Mouse (Mus musculus): Measurements from ENCODE around the gene Gstt2.

DNA sequence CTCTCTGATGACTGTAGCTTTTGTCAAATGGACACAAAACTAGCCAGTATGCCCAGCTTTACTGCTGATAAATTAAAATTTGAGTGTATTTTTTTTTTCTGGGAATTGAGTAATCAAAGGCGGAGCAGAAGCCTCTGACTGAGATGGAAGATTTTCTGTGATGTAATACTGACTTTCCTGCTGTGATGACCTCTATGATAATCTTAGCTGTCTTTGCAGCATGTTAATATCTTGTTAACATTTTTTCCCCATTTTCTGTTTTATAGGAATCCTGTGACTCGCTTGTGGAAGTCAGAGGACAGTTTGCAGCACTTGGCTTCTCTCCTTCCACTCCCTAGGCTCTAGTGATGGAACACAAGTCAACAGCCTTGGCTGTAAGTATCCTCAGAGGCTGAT is 7.0 kb downstream of the Gstt2 start:
- no peak for TF ChIP-seq CTCF (IDR thresholded peaks at IDR 0.05; ENCODE audit: low read depth)
- TF ChIP-seq EP300 (IDR thresholded peaks at IDR 0.05; ENCODE audit: low read depth): no peak

Data from liver, postnatal 0 days (tissue).